Mouse (Mus musculus) stomach, adult 2 months (tissue): ENCODE data around the gene Gm12794. TPM values are rescaled to one million over a fixed set of nuclear protein-coding genes. Genes with fewer than 3 reads are reported as not detected.

Source experiments
- polyA plus RNA-seq: library from polyadenylated mRNA; depleted of rRNA; stranded (reverse); fragments of >200 nt; gene quantifications from 2 replicates; pipeline ENCODE4 v1.2.3, GENCODE M21; 2012; rRNA removed

Gene Gm12794
- not detected in 2 replicates for polyA plus RNA-seq

GRCm38 (mm10) chr4:101940107-101940506 lies at the start of gene Gm12794:
Gene Gm12794, plus strand, starts transcription at chr4:101940407.

GRCm38 (mm10) chr4:101893656-101894420 lies 46.4 kb upstream of the Gm12794 start, which contains the start of gene C130073F10Rik:
Gene C130073F10Rik, minus strand, starts transcription at chr4:101893789.

GRCm38 (mm10) chr4:101908821-101909220 lies 31.4 kb upstream of the Gm12794 start, which contains the start of gene Gm12800:
Gene Gm12800, plus strand, starts transcription at chr4:101909121.

GRCm38 (mm10) chr4:101980949-101981348 lies 40.7 kb downstream of the Gm12794 start, which contains the start of gene Gm12790:
Gene Gm12790, minus strand, starts transcription at chr4:101981049.

GRCm38 (mm10) chr4:101986326-101986725 lies 46.1 kb downstream of the Gm12794 start, which contains the start of gene Gm12789:
Gene Gm12789, plus strand, starts transcription at chr4:101986626.

Other genes starting within 250 kb of the Gm12794 start
- gene Lepr, start 223.0 kb upstream of the Gm12794 start, polyA plus RNA-seq, result 0.24 and 0.27 TPM in 2 replicates
- gene B020004J07Rik, start 96.4 kb upstream of the Gm12794 start, polyA plus RNA-seq, result not detected in 2 replicates
- not detected in 2 replicates for gene C130073F10Rik, start 46.6 kb upstream of the Gm12794 start, polyA plus RNA-seq
- not detected in 2 replicates for gene Gm12800, start 31.3 kb upstream of the Gm12794 start, polyA plus RNA-seq
- not detected in 2 replicates for gene Gm12790, start 40.6 kb downstream of the Gm12794 start, polyA plus RNA-seq
- gene Gm12789, start 46.2 kb downstream of the Gm12794 start, polyA plus RNA-seq, result not detected in 2 replicates
- 0.85 and 1.1 TPM in 2 replicates for gene Pde4b, start 147.1 kb downstream of the Gm12794 start, polyA plus RNA-seq